Mouse (Mus musculus): Measurements from ENCODE around the gene Klf3.

GRCm38 (mm10) chr5:64771619-64772018, 31.6 kb upstream of the Klf3 start:
- TF ChIP-seq EP300 (IDR thresholded peaks at IDR 0.05; ENCODE audit: low read depth) (no peak), CTCF (IDR thresholded peaks at IDR 0.05; ENCODE audit: low read depth) (no peak)

Measured in liver, embryonic 14.5 days (tissue).